Mouse (Mus musculus) layer of hippocampus, postnatal 10 days (tissue): ENCODE data around the gene Fam117a. TPM values are rescaled to one million over a fixed set of nuclear protein-coding genes. Genes with fewer than 3 reads are reported as not detected.

Source experiments
- DNase-seq, 2 experiments: peaks; one replicate each; pipeline ENCODE4 v3.0.0; 2021; ENCODE audit warnings: low spot score in 2 of 2
- total RNA-seq, 2 experiments: library from RNA; stranded (reverse); gene quantifications; 2 replicates each; pipeline ENCODE4 v1.2.3; 2021

The Fam117a gene
- total RNA-seq, 2 experiments from 2014 or later: 5.8 to 6.5 TPM

- DNase-seq: peak; percentile 95 to 96
Measured at GRCm38 (mm10) chr11:95414536-95415161, 77.8 kb downstream of the Fam117a start.

GRCm38 (mm10) chr11:95415931-95416330 is 79.1 kb downstream of the Fam117a start:
- DNase-seq: no peak

DNA sequence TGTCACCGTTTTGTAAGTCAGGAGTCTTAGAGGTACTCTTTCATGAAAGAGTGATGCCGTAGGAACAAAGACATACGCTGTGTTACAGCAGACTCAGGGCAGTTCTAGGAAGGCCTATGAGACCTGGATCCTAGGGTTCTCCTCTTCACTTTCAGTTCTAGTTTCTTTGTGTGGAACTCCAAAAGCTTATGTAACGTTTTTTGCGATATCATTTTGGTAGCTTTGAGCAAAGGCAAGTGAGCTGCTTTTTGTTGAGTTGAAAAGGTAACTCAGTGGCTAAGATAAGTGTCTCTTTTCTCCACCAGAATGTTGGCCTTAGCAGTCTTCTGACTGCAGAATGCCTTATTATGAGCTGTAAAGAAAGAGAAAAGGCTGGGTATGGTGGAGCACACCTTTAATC is 80.5 kb downstream of the Fam117a start:
- no peak for DNase-seq

- DNase-seq: no peak
Measured at GRCm38 (mm10) chr11:95420880-95421435, 84.1 kb downstream of the Fam117a start.

GRCm38 (mm10) chr11:95423505-95423904 is 86.7 kb downstream of the Fam117a start:
- DNase-seq: no peak

GRCm38 (mm10) chr11:95431344-95431743 is 94.5 kb downstream of the Fam117a start:
- DNase-seq: no peak

Other genes starting within 250 kb of the Fam117a start
- not detected for gene Dlx3, start 216.9 kb upstream of the Fam117a start, total RNA-seq
- under 1 TPM in 1 of 2 experiments, not detected in 1; 0.23 TPM for gene Dlx4, start 190.8 kb upstream of the Fam117a start, total RNA-seq
- gene Tac4, start 75.5 kb upstream of the Fam117a start, total RNA-seq: not detected
- 10 to 100 TPM; 59.2 to 63.1 TPM for gene Kat7, start 26.8 kb upstream of the Fam117a start, total RNA-seq
- 10 to 100 TPM; 75.0 to 81.6 TPM for gene Slc35b1, start 47.7 kb downstream of the Fam117a start, total RNA-seq
- 100 to 1,000 TPM; 132 to 137 TPM for gene Spop, start 77.1 kb downstream of the Fam117a start, total RNA-seq
- 10 to 100 TPM; 27.3 to 35.2 TPM for gene Nxph3, start 177.6 kb downstream of the Fam117a start, total RNA-seq